Mouse (Mus musculus) E14TG2a.4 (cell line): ENCODE results near the gene Kctd11.
"Not testable (repeated sequence)": the region's sequence is repeated elsewhere in the genome, so short reads cannot be mapped to it uniquely, and the experiment has no call there.

Source experiments
- H3K27me3 ChIP-seq: 2 replicates; pipeline ENCODE4 v1.6.1; 2014; ENCODE audit warnings: low read length, control low read depth; ENCODE audit not compliant: insufficient read depth
- H3K36me3 ChIP-seq: 2 replicates; pipeline ENCODE4 v1.6.1; 2014; ENCODE audit warnings: low read length, control low read depth; ENCODE audit not compliant: insufficient read depth
- H3K4me1 ChIP-seq: replicated peaks from 2 replicates; pipeline ENCODE4 v1.6.1; 2014; ENCODE audit warnings: low read depth, low read length, control low read depth
- H3K4me3 ChIP-seq: replicated peaks from 2 replicates; pipeline ENCODE4 v1.5.1; 2014; ENCODE audit warnings: mild to moderate bottlenecking, low read length
- H3K9me3 ChIP-seq: 2 replicates; pipeline ENCODE4 v1.6.1; 2014; ENCODE audit warnings: low read length, control low read depth
- CTCF ChIP-seq: conservative IDR thresholded peaks from 2 replicates; pipeline ENCODE4 v1.5.1; 2014; ENCODE audit warnings: low read length
- NANOG ChIP-seq: IDR thresholded peaks from 2 replicates; pipeline ENCODE4 v1.6.1; 2014; ENCODE audit warnings: borderline replicate concordance, low read length, mixed read lengths
- POU5F1 ChIP-seq: IDR thresholded peaks from 2 replicates; pipeline ENCODE4 v1.6.1; 2014; ENCODE audit warnings: low read length, borderline replicate concordance

The Kctd11 gene

GRCm38 (mm10) chr11:69880853-69881603 is at the start of gene Kctd11:
Gene Kctd11, minus strand, starts transcription at chr11:69881406.
- Histone ChIP-seq H3K9me3 (no peaks in the 10 kb centered on the region), H3K36me3 (peaks cover 17% of the 10 kb centered on the region)
- TF ChIP-seq CTCF (no peak; the same call in 1 of the 2 replicates), NANOG (no peak), POU5F1 (no peak)

GRCm38 (mm10) chr11:69930176-69930575 is 49.0 kb upstream of the Kctd11 start:
- not testable (repeated sequence) for H3K4me3 ChIP-seq, H3K36me3 ChIP-seq, H3K9me3 ChIP-seq, H3K27me3 ChIP-seq
- H3K4me1 ChIP-seq: peaks cover 17% of the 10 kb centered on the region

More at GRCm38 (mm10) chr11:69880853-69881603, at the start of gene Kctd11:
- Histone ChIP-seq H3K4me1 (peaks cover 73% of the 10 kb centered on the region), H3K4me3 (peak within 1 kb of the TSS; percentile 77), H3K27me3 (peaks cover 40% of the 10 kb centered on the region)

- Histone ChIP-seq H3K4me3 (no peak overlapping the region), H3K27me3 (peaks cover 5% of the 10 kb centered on the region), H3K9me3 (no peaks in the 10 kb centered on the region), H3K4me1 (peaks cover 13% of the 10 kb centered on the region), H3K36me3 (no peaks in the 10 kb centered on the region)
- TF ChIP-seq POU5F1 (no peak), CTCF (no peak), NANOG (no peak)
These were observed 48.5 kb upstream of the Kctd11 start for GRCm38 (mm10) chr11:69929712-69930111.

- no peaks in the 10 kb centered on the region for H3K9me3 ChIP-seq
- no peaks in the 10 kb centered on the region for H3K27me3 ChIP-seq
- no peak overlapping the region for H3K4me3 ChIP-seq
- TF ChIP-seq NANOG (no peak), POU5F1 (no peak), CTCF (no peak)
- H3K36me3 ChIP-seq: no peaks in the 10 kb centered on the region
- peaks cover 15% of the 10 kb centered on the region for H3K4me1 ChIP-seq
These were observed 46.3 kb upstream of the Kctd11 start for GRCm38 (mm10) chr11:69927501-69927900.

GRCm38 (mm10) chr11:69922796-69923195 is 41.6 kb upstream of the Kctd11 start:
- Histone ChIP-seq H3K4me1 (peaks cover 33% of the 10 kb centered on the region), H3K36me3 (peaks cover 25% of the 10 kb centered on the region), H3K4me3 (peak overlapping the region; percentile 82), H3K27me3 (no peaks in the 10 kb centered on the region), H3K9me3 (no peaks in the 10 kb centered on the region)
- TF ChIP-seq CTCF (no peak), POU5F1 (no peak)

GRCm38 (mm10) chr11:69922012-69922756 is 41.0 kb upstream of the Kctd11 start:
- no peaks in the 10 kb centered on the region for H3K27me3 ChIP-seq
- peaks cover 31% of the 10 kb centered on the region for H3K36me3 ChIP-seq
- TF ChIP-seq CTCF (no peak), NANOG (no peak), POU5F1 (no peak)
- H3K9me3 ChIP-seq: no peaks in the 10 kb centered on the region
- peaks cover 39% of the 10 kb centered on the region for H3K4me1 ChIP-seq
- H3K4me3 ChIP-seq: peak overlapping the region; percentile 82

- no peaks in the 10 kb centered on the region for H3K27me3 ChIP-seq
- H3K4me1 ChIP-seq: peaks cover 47% of the 10 kb centered on the region
- no peak for TF ChIP-seq POU5F1
- no peak; the same call in 1 of the 2 replicates for TF ChIP-seq CTCF
- TF ChIP-seq NANOG: no peak
- H3K9me3 ChIP-seq: no peaks in the 10 kb centered on the region
- H3K4me3 ChIP-seq: peak within 1 kb of the TSS; percentile 98
- H3K36me3 ChIP-seq: peaks cover 40% of the 10 kb centered on the region
These were observed 40.2 kb upstream of the Kctd11 start, which contains the start of gene Eif5a for GRCm38 (mm10) chr11:69921114-69922011. Gene Eif5a, minus strand, starts transcription at chr11:69921958.

- no peak for TF ChIP-seq CTCF
- TF ChIP-seq NANOG: no peak
- TF ChIP-seq POU5F1: no peak
- Histone ChIP-seq H3K9me3 (no peaks in the 10 kb centered on the region), H3K4me1 (peaks cover 56% of the 10 kb centered on the region), H3K4me3 (peak overlapping the region; percentile 98), H3K36me3 (peaks cover 49% of the 10 kb centered on the region), H3K27me3 (no peaks in the 10 kb centered on the region)
These were observed 39.2 kb upstream of the Kctd11 start for GRCm38 (mm10) chr11:69920266-69921031.
